Mouse (Mus musculus) midbrain, embryonic 12.5 days (tissue): ENCODE results near the gene Olfr1348. TPM values are rescaled to one million over a fixed set of nuclear protein-coding genes. Genes with fewer than 3 reads are reported as not detected.

ENCODE experiments used
- polyA plus RNA-seq: library from polyadenylated mRNA; unstranded; fragments of >200 nt; fragmentation: Nextera tagmentation; extraction: Ambion mirVana; gene quantifications from 2 replicates; pipeline ENCODE4 v1.2.1, GENCODE M21; 2016

The Olfr1348 gene
- polyA plus RNA-seq, 1 experiment from 2014 or later: not detected

Other genes starting within 250 kb of the Olfr1348 start
- gene Zfp667, start 222.2 kb downstream of the Olfr1348 start, polyA plus RNA-seq: 11.4 and 14.2 TPM in 2 replicates
- 7.9 and 8.7 TPM in 2 replicates for gene Zfp583, start 177.5 kb downstream of the Olfr1348 start, polyA plus RNA-seq
- 4.5 and 4.8 TPM in 2 replicates for gene Gm3854, start 165.0 kb downstream of the Olfr1348 start, polyA plus RNA-seq
- gene Zfp78, start 145.5 kb downstream of the Olfr1348 start, polyA plus RNA-seq: 2.4 and 3.1 TPM in 2 replicates
- 14.8 and 16.0 TPM in 2 replicates for gene Zfp28, start 125.5 kb downstream of the Olfr1348 start, polyA plus RNA-seq
- 0.85 and 1.1 TPM in 2 replicates for gene Smim17, start 110.0 kb downstream of the Olfr1348 start, polyA plus RNA-seq
- not detected in 2 replicates for gene Gm20715, start 98.5 kb downstream of the Olfr1348 start, polyA plus RNA-seq
- not detected in 2 replicates for gene Olfr1344, start 70.1 kb downstream of the Olfr1348 start, polyA plus RNA-seq
- gene Olfr1336, start 52.6 kb downstream of the Olfr1348 start, polyA plus RNA-seq: not detected in 2 replicates
- gene Olfr1346, start 41.6 kb downstream of the Olfr1348 start, polyA plus RNA-seq: not detected in 2 replicates
- gene Olfr5, start 21.8 kb downstream of the Olfr1348 start, polyA plus RNA-seq: not detected in 2 replicates
- not detected in 2 replicates for gene Olfr1347, start 9.0 kb downstream of the Olfr1348 start, polyA plus RNA-seq
- gene Olfr1349, start 14.2 kb upstream of the Olfr1348 start, polyA plus RNA-seq: not detected in 2 replicates
- not detected in 2 replicates for gene Olfr1350, start 56.1 kb upstream of the Olfr1348 start, polyA plus RNA-seq
- 0.86 and 1.1 TPM in 2 replicates for gene Zim1, start 187.7 kb upstream of the Olfr1348 start, polyA plus RNA-seq
- gene Peg3, start 221.7 kb upstream of the Olfr1348 start, polyA plus RNA-seq: 104 and 105 TPM in 2 replicates
- 17.5 and 18.9 TPM in 2 replicates for gene Usp29, start 221.8 kb upstream of the Olfr1348 start, polyA plus RNA-seq